Mouse (Mus musculus) 416B (cell line): ENCODE measurements around the gene Agmat.

Experiments used
- DNase-seq: peaks from one replicate; pipeline ENCODE4 v3.0.0; 2011; ENCODE audit warnings: low read depth

The Agmat gene

DNA sequence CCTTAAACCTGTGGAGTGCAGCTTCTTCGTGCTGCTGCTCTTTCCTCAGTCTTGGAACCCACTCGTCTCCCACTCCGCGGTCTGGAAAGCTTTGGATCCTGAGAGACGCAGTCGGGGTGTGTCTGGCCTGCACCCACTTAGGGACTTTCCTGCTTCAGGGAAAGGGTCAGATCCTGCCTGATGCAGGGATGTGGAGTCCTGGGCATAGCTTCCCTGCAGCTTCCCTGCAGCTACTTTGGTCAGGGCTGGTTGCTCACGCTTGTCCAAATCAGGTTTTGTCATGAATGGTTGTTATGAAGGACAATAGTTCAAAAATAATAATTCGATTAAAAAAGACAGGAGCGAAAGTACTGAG is 11.3 kb upstream of the Agmat start:
- no peak for DNase-seq

DNA sequence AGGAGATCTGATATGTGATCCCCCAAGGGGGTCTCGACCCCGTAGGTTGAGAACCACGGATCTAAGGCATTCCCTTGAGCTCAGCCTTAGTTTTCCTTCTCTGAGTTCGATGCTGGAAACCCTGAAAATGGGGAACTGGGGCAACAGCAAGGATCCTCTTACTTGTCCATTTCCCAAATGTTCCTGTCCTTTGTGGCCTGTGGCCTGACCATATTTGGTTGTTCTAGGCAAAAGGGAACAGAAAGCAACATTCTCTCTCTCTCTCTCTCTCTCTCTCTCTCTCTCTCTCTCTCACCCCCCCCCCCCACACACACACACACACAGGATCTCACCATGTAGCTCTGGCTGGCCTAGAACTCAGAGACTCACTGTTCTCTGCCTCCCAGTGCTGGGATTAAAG is 9.6 kb upstream of the Agmat start:
- no peak for DNase-seq

DNA sequence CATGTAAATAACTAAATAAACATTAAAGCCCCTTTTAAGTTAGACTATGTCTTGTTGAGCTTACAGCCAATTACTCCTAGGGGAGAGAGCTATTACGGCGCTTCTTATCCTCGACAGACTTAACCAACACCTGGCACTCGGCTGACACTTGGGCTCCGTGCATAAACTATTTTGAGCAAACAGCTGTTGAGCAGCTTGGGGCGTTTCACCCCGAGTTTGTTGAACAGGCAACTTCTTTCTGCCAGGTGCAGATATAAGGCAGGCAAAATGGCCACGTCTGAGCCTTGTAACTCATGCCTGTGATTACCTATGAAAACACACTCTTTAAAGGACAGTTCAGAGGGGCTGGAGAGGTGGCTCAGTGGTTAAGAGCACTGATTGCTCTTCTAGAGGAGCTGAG is 8.5 kb upstream of the Agmat start:
- DNase-seq = no peak

DNA sequence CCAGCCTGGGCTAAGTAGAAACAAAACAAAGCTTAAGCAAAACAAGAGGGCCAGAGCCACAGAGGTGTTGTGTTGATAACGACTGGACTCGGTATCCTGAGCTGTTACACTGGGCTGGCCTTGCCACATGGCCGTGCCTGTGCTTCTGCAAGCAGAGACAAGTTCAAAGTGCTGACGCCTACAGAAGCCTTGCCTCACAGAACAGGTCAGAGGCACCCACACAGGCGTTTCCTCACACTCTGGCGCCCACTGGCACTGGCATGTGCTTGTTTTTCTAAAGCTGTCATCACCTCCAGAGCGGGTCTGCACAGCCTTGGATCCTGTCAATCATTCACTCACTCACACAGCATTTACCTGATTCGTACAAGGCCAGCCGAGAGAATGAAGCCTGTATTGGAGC is 4.6 kb upstream of the Agmat start:
- DNase-seq = no peak

DNA sequence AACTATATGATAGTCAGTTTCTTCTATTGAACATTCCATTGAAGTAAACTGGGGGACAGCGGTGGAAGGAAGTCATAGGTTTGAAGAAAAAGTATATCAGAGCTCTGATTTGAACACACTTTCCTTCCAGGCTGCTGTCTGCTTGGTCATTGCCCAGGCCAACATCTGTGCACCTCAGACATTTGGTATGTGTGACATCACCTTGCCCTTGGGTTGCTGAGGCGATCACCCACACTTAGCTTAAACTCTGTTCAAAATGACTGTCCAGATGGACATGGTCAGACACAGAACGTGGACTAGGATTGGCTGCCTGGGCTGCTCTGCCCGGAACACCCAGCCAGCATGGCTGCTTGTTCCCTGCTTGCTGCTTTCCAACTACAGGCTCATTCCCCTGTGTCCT is 4.1 kb upstream of the Agmat start:
- DNase-seq = no peak

DNA sequence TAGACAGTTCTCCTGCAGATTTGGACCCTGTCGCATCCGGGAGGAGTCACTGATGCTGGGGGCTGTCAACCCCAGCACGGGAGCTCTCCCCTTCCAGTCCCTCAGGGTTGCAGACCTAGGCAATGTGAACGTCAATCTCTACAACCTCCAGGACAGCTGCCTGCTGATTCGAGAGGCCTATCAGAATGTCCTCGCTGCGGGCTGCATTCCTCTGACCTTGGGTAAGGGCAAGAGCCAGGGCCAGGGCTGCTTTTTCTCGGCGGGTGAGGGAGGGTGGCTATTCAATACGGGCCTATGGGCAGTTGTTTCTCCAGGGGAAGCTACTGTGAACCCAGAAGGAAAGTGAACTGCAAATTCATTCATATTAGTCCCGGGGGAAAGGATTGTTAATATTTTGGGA is 3.1 kb downstream of the Agmat start:
- DNase-seq = no peak

DNA sequence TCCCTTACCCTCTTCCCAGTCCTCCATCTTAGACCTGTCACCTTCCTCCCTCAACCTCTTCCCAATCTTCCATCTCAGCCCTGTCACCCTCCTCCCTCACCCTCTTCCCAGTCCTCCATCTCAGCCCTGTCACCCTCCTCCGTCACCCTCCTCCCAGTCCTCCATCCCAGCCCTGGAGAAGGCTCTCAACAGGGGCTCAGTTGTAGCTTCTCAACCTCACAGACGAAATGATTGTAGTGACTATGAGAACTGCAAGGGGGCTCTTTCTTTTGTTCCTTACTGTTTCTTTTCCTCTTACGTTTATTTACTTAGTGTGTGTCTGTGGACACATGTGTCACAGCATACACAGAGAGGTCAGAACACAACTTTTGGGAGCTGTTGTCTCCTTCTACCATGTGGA is 4.4 kb downstream of the Agmat start:
- DNase-seq = no peak

DNA sequence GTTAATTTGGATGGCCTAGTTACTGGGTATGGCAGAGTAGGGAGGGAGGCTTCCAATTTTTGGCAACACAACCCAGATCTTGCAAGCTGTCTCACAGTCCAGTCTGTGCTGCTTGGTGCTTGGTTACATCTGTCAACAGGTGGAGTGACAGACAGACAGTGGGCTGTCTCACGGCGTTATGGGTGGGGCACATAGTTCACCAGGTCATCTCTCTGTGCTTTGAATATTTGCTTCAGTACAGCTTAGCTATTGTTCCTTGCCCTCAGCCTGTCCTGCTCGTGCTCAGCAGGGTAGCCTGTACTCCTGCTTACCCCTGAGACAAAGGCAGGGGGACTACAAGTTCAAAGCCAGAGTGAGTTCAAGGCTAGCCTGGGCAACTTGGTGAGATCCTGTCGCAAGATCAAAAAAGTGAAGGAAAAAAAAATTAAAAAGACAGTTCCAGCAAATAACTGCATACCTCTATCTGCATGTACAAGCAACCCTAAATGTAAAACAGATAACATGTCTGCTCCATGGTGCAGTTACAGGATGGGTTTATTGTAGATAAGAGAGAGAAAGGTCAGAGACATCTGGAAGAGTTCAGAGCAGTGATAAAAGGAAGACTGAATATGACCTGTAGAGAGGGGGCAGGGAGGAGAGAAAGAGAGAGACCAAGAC is 5.1 kb downstream of the Agmat start:
- DNase-seq = no peak

DNA sequence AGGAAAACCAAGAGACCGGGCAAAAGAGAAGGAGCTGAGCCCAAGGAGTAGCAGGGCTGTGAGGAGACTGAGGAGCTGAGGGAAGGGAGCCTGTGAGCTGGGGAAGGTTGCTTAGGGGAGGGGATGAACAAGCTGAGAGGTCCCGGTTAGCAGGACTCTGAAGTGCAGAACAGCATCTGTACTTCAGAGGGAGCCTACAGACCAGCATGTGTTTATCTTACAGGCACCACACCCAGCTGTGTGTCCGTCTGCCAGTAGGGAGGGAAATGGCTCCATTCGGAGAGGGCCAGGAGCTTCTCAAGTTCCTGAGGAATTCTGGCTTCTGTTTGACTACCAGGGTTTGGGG is 5.6 kb downstream of the Agmat start:
- DNase-seq = no peak

DNA sequence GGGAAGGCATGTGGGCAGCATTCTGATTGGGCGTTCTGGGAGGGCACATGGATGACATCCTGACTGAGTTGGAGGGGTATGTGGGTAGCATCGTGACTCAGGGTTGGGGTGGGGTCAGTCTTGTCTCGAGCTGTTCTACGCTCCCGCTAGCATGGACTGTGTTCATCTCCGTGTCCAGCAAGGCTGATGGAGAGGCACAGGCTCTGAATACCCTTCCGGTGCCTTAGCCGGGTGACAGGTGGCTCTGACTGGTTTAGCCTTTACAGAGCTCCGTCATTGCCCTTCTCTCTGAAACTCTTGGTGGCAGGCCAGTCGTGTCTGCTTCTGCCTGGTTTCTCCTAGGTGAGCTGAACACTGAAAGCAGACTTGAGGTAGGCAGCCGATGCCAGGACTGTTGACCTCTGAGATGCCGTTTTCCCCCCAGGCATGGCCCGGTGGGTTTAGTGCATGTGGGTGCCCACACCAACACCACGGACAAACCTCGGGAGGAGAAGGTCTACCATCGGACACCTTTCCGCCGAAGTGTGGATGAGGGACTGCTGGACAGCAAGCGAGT is 9.0 kb downstream of the Agmat start:
- DNase-seq = no peak

DNA sequence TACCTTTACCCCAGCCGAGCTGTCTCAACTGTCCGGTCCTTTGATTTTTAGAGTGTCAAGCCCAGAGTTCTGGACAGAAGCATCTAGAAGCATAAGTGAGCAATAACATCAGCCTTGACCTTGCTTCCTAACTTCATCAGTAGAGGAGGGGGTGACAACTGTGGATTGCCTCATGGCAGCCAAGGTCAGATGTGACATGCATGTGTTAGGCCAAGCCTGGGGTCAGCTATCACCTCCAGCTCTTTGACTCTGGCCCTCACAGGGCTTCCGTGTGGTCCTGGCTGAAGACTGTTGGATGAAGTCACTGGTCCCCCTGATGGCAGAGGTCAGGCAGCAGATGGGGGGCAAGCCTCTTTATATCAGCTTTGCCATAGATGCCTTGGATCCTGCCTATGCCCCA is 10.7 kb downstream of the Agmat start:
- DNase-seq = no peak

DNA sequence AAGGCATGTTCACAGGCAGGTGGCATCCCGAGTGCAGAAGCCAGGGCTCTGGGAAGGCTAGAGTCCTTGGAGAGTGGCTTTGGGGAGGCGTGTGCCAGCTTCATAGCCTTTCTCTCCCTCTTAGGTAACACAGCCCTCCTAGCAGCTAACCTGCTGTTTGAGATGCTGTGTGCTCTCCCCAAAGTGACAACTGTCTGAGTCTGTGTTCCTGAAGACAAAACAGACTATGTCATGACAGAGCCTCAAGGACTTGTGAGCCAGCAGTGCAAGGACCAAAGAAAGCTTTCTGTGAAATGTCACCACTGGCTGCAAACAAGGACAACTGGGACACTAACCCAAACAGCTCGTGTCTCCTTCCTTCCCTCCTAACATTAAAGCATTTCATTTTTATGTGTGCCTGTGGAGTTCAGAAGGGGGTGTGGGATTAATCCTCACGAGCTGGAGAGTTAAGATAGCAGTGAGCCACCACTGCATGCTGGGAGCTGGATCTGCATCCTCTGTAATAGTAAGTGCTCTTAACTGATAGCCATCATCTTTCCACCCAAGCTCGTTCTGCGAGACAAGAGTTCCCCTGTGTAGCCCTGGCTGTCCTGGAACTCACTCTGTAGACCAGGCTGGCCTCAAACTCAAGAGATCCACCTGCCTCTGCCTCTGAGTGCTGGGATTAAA is 12.5 kb downstream of the Agmat start:
- no peak for DNase-seq

DNA sequence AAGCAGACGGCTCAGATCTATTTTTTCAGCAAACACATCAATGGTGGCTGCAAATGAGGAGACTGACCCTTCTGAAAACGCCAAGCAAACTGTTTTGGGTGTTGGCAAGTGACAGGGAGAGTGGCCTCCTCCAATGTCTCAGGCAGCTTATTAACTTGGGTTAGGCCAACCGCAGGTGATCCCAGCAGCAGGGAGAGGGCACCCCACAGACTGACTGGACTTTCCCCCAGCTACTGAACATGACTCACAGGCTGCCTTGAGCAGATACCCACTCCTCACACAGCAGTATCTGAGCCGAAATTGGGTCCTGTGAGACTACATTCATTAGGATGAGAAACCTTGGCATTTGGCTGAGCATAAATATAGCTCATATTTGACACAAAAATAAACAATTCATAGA is 14.5 kb downstream of the Agmat start:
- no peak for DNase-seq

DNA sequence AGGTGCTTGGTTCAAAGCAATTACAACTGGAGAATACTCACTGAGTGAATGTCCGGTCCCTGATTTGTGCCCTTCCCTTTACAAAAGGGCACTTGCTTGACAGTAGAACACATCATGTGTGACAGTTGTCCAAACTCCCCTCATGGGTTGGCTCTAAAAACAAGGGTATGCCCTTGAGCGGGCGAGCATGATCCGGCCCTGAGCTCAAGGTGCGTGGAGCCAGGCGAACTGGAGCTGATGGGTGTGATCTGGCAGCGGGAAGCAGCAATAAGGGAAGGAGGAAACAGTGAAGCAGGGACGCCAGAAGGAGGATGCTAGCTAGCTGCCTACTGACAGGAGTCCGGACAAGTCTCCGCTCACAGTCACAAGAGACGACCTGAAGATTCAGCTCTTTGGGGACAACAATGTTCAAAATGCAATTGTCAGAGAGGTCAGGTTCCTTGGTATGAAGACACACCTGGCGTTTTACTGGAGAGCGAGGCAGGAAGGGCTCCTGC is 15.7 kb downstream of the Agmat start:
- no peak for DNase-seq

DNA sequence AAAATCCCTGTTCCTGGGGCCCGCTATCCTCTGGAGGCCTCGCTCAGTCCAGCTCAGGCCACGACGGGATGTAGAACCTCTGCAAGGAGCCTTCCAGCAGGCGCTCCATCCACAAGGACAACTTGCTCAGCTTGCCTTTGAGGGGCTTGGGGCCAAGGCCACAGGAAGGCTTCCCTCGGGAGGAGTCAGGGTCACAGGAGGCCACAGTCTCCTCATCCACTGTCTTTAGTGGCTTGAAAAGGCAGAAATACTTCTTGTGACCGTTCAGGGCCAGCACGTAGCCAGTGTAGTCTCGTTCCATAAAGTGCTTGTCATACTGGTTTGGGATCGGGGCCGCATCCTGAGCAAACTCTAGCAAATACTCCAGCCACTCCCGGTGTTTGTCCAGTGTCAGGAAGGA is 17.0 kb downstream of the Agmat start:
- DNase-seq = no peak

DNA sequence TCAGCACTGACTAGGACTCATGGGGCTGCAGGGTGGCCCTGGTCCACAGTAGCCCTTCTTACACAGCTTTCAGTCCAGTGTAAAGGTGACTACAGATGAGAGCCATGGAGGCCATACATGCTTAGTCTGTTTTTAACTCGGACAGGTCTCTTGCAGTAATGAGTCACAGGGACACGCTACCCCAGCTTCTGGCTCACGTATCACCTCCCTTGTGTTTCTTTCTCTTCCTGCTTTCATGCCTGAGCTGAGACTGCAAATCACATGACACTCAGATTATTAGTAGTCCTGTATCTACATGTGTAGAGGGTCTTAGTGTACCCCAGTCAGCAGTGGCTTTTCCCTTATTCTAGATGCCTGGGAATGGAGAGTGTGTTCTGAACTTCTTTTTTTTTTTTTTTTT is 18.5 kb downstream of the Agmat start:
- no peak for DNase-seq

DNA sequence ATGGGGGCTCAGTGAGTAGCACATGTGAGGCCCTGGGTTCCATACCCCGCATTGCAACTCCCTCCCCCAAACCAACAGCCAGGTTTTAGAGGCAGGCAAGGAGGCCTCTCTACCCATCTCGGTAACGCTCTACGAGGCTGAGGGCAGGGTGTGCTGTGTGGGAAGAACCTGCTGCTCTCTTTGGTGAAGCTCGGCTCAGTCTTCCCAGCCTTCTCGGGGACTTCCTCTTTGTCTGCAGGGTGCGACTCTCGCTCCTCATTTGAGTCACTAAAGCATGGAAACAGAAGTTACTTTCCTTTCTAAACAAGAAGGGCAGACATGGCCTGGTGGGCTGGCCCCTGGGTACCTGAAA is 19.8 kb downstream of the Agmat start:
- no peak for DNase-seq

DNA sequence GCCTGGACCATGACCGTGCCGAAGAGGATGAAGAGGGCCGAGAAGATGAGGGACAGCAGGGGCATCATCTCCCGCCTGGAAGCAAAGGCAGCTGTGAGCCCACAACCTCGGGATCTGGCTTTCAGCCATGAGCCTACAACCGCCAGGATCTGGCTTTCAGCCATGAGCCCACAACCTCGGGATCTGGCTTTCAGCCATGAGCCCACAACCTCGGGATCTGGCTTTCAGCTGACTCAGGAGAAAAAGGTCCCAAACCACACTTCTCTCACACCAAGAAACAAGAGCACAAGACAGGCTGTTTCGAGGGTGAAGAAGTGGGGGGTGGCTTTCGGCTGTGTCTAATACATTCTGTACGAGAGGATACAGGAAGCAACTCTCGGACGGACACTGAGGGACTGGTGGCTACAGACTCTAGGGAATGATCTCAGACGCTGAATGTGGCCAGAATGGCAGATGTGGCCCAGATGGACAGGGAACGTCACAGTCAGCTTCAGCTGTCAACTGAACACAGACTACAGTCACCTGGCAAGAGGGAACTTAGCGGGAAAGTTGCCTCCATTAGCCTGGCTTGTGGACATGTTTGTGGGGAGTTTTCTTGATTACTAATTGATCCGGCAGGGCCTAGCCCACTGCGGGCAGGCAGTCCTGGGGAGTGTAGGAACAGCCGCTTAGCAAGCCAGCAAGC is 20.3 kb downstream of the Agmat start:
- DNase-seq = no peak

DNA sequence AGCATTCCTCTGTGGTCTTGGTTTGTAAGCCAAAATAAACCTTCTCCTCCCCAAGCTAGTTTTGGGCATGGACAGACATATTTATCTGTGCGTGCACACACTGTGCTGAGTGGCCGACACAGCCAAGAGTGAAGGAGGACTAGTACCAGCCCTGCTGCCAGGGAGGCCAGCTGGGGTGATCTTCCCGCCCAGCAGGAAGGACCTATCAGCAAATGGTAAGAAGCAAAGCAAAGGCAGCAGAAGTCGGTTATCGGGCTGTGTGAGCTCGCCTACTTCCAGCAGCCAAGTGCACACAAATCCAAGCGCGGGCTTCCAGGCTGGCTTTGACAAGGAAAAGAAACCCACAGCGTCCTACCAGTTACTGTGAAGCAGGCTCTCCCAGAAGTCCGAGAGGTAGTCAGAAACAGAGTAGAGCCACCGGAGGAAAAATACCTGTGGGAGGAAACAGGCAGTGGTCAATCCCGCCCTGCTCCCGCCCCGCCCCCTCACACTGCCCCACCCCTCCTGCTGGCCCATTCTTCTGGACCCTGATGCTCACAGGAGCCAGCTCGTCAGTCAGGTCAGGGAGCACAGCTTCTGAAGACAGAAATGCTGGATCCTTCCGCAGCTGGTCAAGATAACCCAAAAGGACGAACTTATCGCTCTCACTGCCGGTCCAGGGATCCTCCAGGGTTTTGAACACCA is 21.0 kb downstream of the Agmat start:
- DNase-seq = no peak

DNA sequence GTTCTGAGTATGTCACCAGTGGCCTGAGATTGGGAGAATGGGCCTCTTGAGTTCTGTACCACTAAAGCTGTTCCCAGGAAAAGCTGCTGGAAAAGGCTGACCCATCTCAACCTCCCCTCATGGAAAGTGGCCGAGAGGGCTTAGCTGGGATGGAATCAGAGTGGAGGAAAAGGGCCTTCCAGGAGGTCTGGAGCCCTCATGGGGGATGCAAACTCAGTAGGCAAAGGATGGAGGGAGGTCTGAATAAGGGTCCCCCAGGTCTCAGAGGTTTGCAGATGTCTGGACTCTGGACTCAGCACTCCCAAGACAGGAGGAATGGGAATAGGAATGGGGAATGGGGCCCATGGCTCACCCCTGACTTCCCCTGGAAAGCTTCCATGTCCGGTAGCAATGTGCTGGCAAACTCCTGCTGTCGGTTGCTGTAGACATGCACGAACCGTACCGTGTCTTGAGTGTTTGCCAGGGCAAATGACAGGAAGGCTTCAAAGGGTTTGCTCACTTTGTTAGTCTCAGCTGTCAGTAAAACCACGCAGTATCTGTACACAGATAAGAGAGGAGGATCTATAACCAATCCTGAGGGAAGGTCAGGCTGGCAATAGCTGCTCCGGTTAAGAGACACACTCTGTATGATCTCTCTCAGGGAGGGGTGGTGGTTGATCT is 23.2 kb downstream of the Agmat start:
- no peak for DNase-seq

DNA sequence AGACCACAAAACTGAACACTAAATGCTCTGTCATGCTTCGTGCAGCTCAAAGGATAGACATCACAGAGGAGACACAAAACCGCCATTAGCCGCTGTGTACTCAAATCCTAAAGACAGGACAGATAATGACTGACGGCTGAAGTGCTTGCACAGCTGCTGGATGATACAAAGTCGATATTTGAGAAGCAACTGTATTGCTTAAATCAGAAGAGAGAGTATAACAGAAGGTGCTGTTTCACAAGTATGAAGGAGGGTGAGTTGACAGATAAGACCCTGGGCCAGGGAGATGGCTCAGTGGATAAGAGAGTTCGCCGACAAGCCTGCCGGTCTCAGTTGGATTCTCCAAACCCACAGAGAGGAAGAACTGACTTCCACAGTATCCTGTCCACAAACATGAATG is 25.4 kb downstream of the Agmat start:
- DNase-seq = peak; percentile 89

DNA sequence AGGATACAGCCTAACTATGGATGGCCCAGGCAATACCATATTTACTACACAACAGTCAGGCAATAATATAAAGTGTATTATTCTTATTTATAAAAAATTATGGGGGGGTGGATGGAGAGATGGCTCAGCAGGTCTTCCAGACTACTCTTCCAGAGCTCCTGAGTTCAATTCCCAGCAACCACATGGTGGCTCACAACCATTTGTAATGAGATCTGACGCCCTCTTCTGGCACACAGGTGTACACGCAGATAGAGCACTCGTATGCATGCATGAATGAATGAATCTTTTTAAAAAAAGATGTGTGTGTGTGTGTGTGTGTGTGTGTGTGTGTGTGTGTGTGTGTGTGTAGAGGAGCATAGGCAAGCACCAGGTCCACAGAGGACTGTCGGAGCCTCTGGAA is 26.5 kb downstream of the Agmat start:
- DNase-seq = peak; percentile 24
